Mouse (Mus musculus) CH12.LX (cell line): ENCODE measurements at regions not wholly inside any gene's neighbourhood (a gene's known extent, or its start where the extent isn't known, plus 50 kb on each side); places are given as distances from the start of the nearest gene placed in this dataset.

Experiments used
- DNase-seq: peaks from one replicate; pipeline ENCODE4 v3.0.0-alpha.2; 2013; ENCODE audit errors: extremely low read depth
- H3K27ac ChIP-seq: 2 replicates; pipeline ENCODE4 v1.5.1; 2012; ENCODE audit warnings: low read depth, mild to moderate bottlenecking, control low read depth, moderate library complexity; ENCODE audit not compliant: insufficient read depth
- H3K27me3 ChIP-seq: replicated peaks from 2 replicates; pipeline ENCODE3; 2012; ENCODE audit warnings: inconsistent platforms
- H3K36me3 ChIP-seq, 2 experiments: replicated peaks in 1 of 2; 2 replicates each; pipeline versions ENCODE3 to v1.6.1; 2012; ENCODE audit warnings: inconsistent platforms in 1 of 2, low read length in 1 of 2, mild to moderate bottlenecking in 1 of 2, mixed read lengths in 1 of 2, moderate library complexity in 1 of 2; ENCODE audit not compliant: control insufficient read depth in 1 of 2, insufficient read depth in 1 of 2
- H3K4me1 ChIP-seq, 2 experiments: 2 replicates each; pipeline ENCODE4 v1.6.1; 2012; ENCODE audit warnings: inconsistent platforms in 1 of 2, moderate library complexity in 1 of 2; ENCODE audit not compliant: insufficient read depth in 2 of 2, control insufficient read depth in 1 of 2
- H3K4me2 ChIP-seq: 2 replicates; pipeline ENCODE4 v1.6.1; 2012; ENCODE audit warnings: low read depth, mild to moderate bottlenecking, control low read depth; ENCODE audit not compliant: poor library complexity, insufficient read depth, severe bottlenecking
- H3K4me3 ChIP-seq, 3 experiments: fragments of 150-350 bp in 1 of 3; sonication (generic) in 1 of 3; replicated peaks in 1 of 3; 2 replicates each; pipeline versions ENCODE3 to v1.5.1; 2011 to 2012; ENCODE audit warnings: low read depth in 2 of 3, low read length in 2 of 3, mild to moderate bottlenecking in 2 of 3, moderate library complexity in 2 of 3, control low read depth in 1 of 3, improper control_type of control experiment in 1 of 3, inconsistent platforms in 1 of 3, mixed read lengths in 1 of 3; ENCODE audit not compliant: poor library complexity in 1 of 3
- H3K79me2 ChIP-seq: replicated peaks from 2 replicates; pipeline ENCODE4 v1.6.1; 2012; ENCODE audit warnings: mild to moderate bottlenecking, moderate library complexity; ENCODE audit not compliant: control insufficient read depth, poor library complexity, insufficient read depth, severe bottlenecking; ENCODE audit errors: extremely low read depth
- H3K9ac ChIP-seq: 2 replicates; pipeline ENCODE4 v1.6.1; 2012; ENCODE audit warnings: low read depth, mild to moderate bottlenecking, control low read depth, moderate library complexity; ENCODE audit not compliant: insufficient read depth
- H3K9me3 ChIP-seq: replicated peaks from 2 replicates; pipeline ENCODE3; 2012; ENCODE audit warnings: low read length, inconsistent platforms, mixed read lengths
- CHD1 ChIP-seq: IDR thresholded peaks from 2 replicates; pipeline ENCODE4 v1.6.1; 2012; ENCODE audit warnings: low read depth, low read length, improper control_type of control experiment, inconsistent platforms
- CHD2 ChIP-seq: IDR thresholded peaks from 2 replicates; pipeline ENCODE4 v1.6.1; 2011; ENCODE audit warnings: low read length, improper control_type of control experiment
- ETS1 ChIP-seq: conservative IDR thresholded peaks from 2 replicates; pipeline ENCODE4 v1.6.1; 2012; ENCODE audit warnings: low read depth, mild to moderate bottlenecking, inconsistent platforms, low read length, improper control_type of control experiment, moderate library complexity
- GABPA ChIP-seq: IDR thresholded peaks from 2 replicates; pipeline ENCODE4 v1.6.1; 2012; ENCODE audit warnings: low read depth, low read length, improper control_type of control experiment, inconsistent platforms; ENCODE audit not compliant: insufficient replicate concordance
- JUND ChIP-seq: conservative IDR thresholded peaks from 2 replicates; pipeline ENCODE4 v1.6.1; 2011; ENCODE audit warnings: low read depth, low read length, improper control_type of control experiment
- MAFK ChIP-seq: IDR thresholded peaks from 2 replicates; pipeline ENCODE4 v1.6.1; 2011; ENCODE audit warnings: low read length, improper control_type of control experiment; ENCODE audit not compliant: insufficient replicate concordance
- MAX ChIP-seq: IDR thresholded peaks from 2 replicates; pipeline ENCODE4 v1.6.1; 2011; ENCODE audit warnings: low read length, improper control_type of control experiment
- MEF2A ChIP-seq: IDR thresholded peaks from 2 replicates; pipeline ENCODE4 v1.6.1; 2014; ENCODE audit warnings: low read depth, mild to moderate bottlenecking, inconsistent platforms, low read length, improper control_type of control experiment, borderline replicate concordance
- MXI1 ChIP-seq: IDR thresholded peaks from 2 replicates; pipeline ENCODE4 v1.6.1; 2011; ENCODE audit warnings: mild to moderate bottlenecking, low read depth, low read length, improper control_type of control experiment
- MYC ChIP-seq: IDR thresholded peaks from 2 replicates; pipeline ENCODE4 v1.6.1; 2011; ENCODE audit warnings: low read depth, mild to moderate bottlenecking, improper control_type of control experiment, low read length
- NELFE ChIP-seq: IDR thresholded peaks from 2 replicates; pipeline ENCODE4 v1.6.1; 2011; ENCODE audit warnings: low read depth, low read length, improper control_type of control experiment
- PAX5 ChIP-seq: IDR thresholded peaks from 2 replicates; pipeline ENCODE4 v1.6.1; 2012; ENCODE audit warnings: low read length, inconsistent platforms, mixed read lengths
- POLR2A ChIP-seq: IDR thresholded peaks from 2 replicates; pipeline ENCODE4 v1.6.1; 2011; ENCODE audit warnings: low read depth, mild to moderate bottlenecking, improper control_type of control experiment, low read length
- RAD21 ChIP-seq: IDR thresholded peaks from 2 replicates; pipeline ENCODE4 v1.6.1; 2011; ENCODE audit warnings: low read depth, mild to moderate bottlenecking, low read length, improper control_type of control experiment, moderate library complexity
- TBP ChIP-seq: conservative IDR thresholded peaks from 2 replicates; pipeline ENCODE4 v1.6.1; 2011; ENCODE audit warnings: low read depth, low read length, improper control_type of control experiment
- UBTF ChIP-seq: IDR thresholded peaks from 2 replicates; pipeline ENCODE4 v1.6.1; 2012; ENCODE audit warnings: low read depth, mild to moderate bottlenecking, inconsistent platforms, low read length, improper control_type of control experiment, moderate library complexity
- USF1 ChIP-seq: IDR thresholded peaks from 2 replicates; pipeline ENCODE4 v1.6.1; 2014; ENCODE audit warnings: low read depth, mild to moderate bottlenecking, inconsistent platforms, low read length, improper control_type of control experiment
- USF2 ChIP-seq: conservative IDR thresholded peaks from 2 replicates; pipeline ENCODE4 v1.6.1; 2011; ENCODE audit warnings: low read depth, low read length, improper control_type of control experiment
- ZC3H11A ChIP-seq: IDR thresholded peaks from 2 replicates; pipeline ENCODE4 v1.6.1; 2012; ENCODE audit warnings: low read depth, mild to moderate bottlenecking, inconsistent platforms, low read length, improper control_type of control experiment
- ZMIZ1 ChIP-seq: IDR thresholded peaks from 2 replicates; pipeline ENCODE4 v1.6.1; 2012; ENCODE audit warnings: low read depth, mild to moderate bottlenecking, inconsistent platforms, low read length, improper control_type of control experiment
- ZNF384 ChIP-seq: IDR thresholded peaks from 2 replicates; pipeline ENCODE4 v1.6.1; 2012; ENCODE audit warnings: low read depth, low read length, improper control_type of control experiment, inconsistent platforms
- dilution Hi-C: fragments of 300-500 bp; cut with MboI; formaldehyde crosslinking; loops from 2 replicates; pipeline ENCODE4 v1.14.3; 2020; ENCODE audit warnings: low sequenced_read_pairs; ENCODE audit not compliant: extremely low pct_unique_long_range_greater_than_20kb, extremely low pct_ligation_motif_present
- in situ Hi-C: fragments of 300-500 bp; cut with MboI; formaldehyde crosslinking; loops from 3 replicates; pipeline ENCODE4 v1.14.3; 2019; ENCODE audit warnings: low sequenced_read_pairs, low pct_ligation_motif_present, low pct_unique_long_range_greater_than_20kb, mixed read lengths

DNA sequence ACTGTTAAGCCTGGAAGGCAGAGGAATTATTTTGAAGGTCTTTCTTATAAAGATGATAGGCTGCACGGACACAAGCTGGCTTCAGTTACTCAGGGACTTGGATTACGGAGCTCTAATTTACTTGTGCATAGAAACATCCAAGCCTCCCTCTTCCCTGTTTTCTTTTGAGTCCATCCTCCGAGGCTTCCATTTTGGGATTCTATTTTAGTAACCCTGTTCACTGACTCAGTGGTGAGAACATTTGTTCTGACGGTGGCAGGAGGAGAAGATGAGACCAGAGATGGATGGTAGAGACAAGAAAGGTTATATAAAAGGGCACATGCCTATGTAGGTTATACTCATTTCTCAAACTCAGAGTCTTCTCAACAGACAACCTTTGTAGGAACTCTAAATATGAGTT, 445.4 kb downstream of the Adam3 start:
- DNase-seq, result no peak
- TF ChIP-seq ZNF384, result no peak
- TF ChIP-seq RAD21, result no peak
- TF ChIP-seq CHD2, result no peak
- TF ChIP-seq ZC3H11A, result no peak
- no peak for TF ChIP-seq TBP
- TF ChIP-seq POLR2A, result no peak
- TF ChIP-seq UBTF, result no peak
- TF ChIP-seq MEF2A, result no peak
- no peak for TF ChIP-seq GABPA
- TF ChIP-seq ETS1, result no peak
- TF ChIP-seq USF1, result no peak
- no peak for TF ChIP-seq CHD1
- no peak for TF ChIP-seq MYC
- TF ChIP-seq PAX5, result no peak
- no peak for TF ChIP-seq MXI1
- no peak for TF ChIP-seq ZMIZ1
- TF ChIP-seq NELFE, result no peak
- no peak for TF ChIP-seq MAFK
- no peak for TF ChIP-seq USF2
- TF ChIP-seq JUND, result no peak
- Histone ChIP-seq H3K9me3 (peaks cover 44% of the 10 kb centered on the region), H3K27ac (no peak overlapping the region), H3K4me2 (no peak overlapping the region), H3K4me1 (no peaks in the 10 kb centered on the region), H3K79me2 (no peaks in the 10 kb centered on the region), H3K4me3 (no peak overlapping the region), H3K27me3 (no peaks in the 10 kb centered on the region), H3K36me3 (no peaks in the 10 kb centered on the region), H3K9ac (no peak overlapping the region)
- in situ Hi-C loops (no loop called here), dilution Hi-C loops (no loop called here)

DNA sequence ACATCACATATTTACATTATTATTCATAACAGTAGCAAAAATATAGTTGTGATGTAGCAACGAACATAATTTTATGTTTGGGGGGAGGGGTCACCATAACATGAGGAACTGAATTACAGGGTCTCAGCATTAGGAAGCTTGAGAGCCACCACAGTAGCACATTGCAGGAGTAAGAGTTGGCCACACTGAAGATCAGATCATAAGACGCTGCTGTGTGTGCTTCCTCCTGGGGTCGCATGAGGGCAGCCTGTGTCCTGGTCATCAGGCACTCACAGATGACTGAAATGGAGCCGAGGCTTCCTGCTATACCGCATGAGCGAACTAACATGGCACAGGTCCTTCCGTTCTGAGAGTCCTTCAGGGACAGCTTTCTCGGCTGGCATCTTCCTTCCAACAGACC, 447.3 kb downstream of the Adam3 start:
- Histone ChIP-seq H3K4me2 (no peak overlapping the region), H3K9ac (no peak overlapping the region), H3K79me2 (no peaks in the 10 kb centered on the region), H3K9me3 (peaks cover 41% of the 10 kb centered on the region), H3K4me1 (no peaks in the 10 kb centered on the region), H3K27me3 (no peaks in the 10 kb centered on the region), H3K27ac (no peak overlapping the region), H3K4me3 (no peak overlapping the region), H3K36me3 (no peaks in the 10 kb centered on the region)
- TF ChIP-seq USF1 (no peak), POLR2A (no peak), GABPA (no peak), ZC3H11A (no peak), MAX (no peak)
- dilution Hi-C loops, result no loop called here
- in situ Hi-C loops, result no loop called here
- DNase-seq, result no peak
